Mouse (Mus musculus): ENCODE data around the gene Vmn2r58.
"Not testable (repeated sequence)": the region's sequence is repeated elsewhere in the genome, so short reads cannot be mapped to it uniquely, and the experiment has no call there.

Vmn2r58 gene

GRCm38 (mm10) chr7:41872612-41873011 is at the start of gene Vmn2r58:
Gene Vmn2r58 (minus strand): TSS chr7:41872712.
- DNase-seq, result not testable (repeated sequence)

Data from kidney, postnatal 25 days (tissue).